Mouse (Mus musculus): ENCODE measurements at regions not wholly inside any gene's neighbourhood (a gene's known extent, or its start where the extent isn't known, plus 50 kb on each side); places are given as distances from the start of the nearest gene placed in this dataset.

- TF ChIP-seq CTCF (conservative IDR thresholded peaks at IDR 0.05 in 1 of 2, IDR thresholded peaks at IDR 0.05 in 1 of 2; ENCODE audit: low read depth in 2 of 2, low read length in 2 of 2) (no peak), NELFE (IDR thresholded peaks at IDR 0.05; ENCODE audit: low read depth, low read length) (no peak)
These were observed 570.5 kb upstream of the Tmem132c start for GRCm38 (mm10) chr5:126671156-126671555.

Data from CH12.LX (cell line).